Mouse (Mus musculus): ENCODE results near the gene Kcnq5.

The Kcnq5 gene

DNA sequence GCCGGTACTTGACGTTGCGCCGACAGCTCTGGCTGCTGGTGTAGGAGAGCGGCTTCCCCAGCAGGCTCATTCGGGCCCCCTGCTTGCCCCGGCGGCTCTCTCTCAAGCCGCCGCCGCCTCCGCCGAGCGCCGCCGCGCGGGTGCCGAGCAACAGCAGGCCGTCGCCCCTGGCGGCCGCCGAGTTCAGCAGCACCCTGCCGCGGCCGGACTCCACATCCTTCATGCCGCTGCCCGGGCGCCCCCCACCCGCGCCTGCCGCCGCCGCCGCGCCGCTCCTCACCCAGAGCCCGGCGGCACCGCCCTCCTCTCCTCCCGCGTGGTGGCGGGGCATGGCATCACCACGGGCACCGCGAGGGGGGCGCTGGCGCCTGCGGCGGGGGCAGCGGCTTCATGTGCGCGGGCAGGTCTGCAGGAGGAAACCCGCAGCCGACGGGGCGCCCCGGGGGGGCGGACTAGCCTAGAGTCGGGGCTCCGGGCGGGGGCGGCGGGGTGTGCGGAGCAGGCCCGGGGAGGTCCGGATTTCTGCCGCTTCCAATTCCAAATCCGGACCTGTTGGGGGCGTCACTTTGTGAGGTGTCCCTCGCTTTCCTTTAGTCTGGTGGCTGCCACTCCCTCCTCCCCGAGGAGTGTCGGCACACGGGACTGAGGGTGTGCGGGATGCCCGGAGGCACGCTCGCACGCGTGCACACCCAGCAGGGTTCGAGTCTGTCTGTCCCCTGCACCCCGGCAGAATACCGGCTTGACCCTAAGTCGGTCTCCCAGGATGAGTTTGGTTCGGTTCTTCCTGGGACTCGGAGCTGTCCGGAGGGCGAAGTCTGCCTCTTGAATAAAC, at the start of gene Kcnq5:
TSS of gene Kcnq5 (minus strand) at position 692 of the 832 bp plus-strand sequence.
- DNase-seq (ENCODE audit: low read depth, low spot score), result peak; percentile 46

DNA sequence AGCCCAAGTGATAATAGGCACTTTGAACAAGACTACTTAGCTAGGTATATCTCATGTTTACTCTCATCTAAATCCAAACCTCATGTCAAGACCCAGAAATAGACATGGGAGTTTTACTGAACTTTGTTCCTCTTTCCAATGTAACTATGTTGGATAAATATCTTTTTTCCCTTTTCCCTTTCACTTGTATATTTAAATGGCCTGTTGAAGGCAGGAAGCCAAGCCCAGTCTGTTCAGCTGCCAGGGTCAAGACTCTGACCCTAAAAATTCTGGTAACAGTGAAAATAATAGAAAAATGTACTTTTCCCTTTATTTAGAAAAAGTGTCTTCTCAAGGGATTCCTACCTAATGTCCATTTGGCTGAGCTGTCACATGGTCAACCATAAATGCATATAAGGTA, 18.0 kb upstream of the Kcnq5 start:
- DNase-seq (ENCODE audit: low read depth, low spot score), result no peak

DNA sequence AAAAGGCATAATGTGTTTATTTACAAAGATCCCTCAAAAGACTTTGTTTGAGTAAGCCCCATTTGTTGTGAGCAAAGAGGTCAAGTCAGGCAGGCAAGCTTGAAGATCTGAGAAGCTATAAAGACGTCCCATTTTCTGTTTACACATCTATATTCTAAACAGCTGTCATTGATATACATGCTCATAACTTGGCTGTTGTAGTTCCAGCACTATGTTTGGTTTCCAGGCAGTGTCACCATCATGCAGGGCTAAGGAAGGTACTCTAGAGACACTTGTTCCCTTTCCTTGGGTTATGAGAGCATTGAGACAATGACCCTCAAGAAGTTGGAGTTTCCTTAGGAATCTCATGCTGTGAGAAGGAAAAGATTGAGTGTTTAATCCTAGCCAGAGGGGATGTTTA, 17.6 kb upstream of the Kcnq5 start:
- no peak for DNase-seq (ENCODE audit: low read depth, low spot score)

DNA sequence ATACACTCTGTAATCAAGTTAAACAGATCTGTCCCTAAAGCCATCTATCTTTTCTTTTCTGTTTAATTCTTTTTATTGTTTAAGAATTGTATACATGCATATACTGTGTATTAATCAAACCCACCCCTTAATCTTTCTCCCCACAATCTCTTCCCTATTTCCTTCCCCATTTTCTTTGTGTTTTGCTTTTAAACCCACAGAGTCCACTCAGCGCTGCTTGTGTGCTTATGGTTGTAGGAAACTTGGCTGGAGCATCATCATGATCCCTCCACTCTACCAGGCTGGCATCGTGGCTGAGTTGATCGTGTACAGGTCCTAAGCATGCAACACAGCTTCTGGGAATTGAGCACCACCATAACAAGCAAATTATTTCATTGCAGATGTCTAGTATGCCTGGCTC, 12.3 kb upstream of the Kcnq5 start:
- no peak for DNase-seq (ENCODE audit: low read depth, low spot score)

DNA sequence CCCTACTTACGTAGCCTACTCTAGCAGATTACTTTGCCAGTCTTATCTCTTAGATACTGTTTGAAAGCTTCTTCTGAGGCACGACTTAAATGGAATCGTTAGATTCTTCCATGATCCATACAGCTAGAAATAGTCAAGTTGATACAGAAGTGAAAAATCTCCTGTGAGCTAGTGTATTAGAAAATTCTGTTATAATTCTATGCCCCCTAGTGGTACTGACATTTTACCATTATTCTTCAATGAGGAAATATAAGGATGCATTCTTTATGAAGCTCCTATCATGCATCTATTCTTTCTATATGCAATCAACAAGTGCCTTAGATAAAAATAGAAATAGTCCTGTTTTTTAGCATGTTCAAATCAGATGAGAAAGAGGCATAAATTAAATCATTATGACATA, 5.4 kb upstream of the Kcnq5 start:
- DNase-seq (ENCODE audit: low read depth, low spot score), result no peak

DNA sequence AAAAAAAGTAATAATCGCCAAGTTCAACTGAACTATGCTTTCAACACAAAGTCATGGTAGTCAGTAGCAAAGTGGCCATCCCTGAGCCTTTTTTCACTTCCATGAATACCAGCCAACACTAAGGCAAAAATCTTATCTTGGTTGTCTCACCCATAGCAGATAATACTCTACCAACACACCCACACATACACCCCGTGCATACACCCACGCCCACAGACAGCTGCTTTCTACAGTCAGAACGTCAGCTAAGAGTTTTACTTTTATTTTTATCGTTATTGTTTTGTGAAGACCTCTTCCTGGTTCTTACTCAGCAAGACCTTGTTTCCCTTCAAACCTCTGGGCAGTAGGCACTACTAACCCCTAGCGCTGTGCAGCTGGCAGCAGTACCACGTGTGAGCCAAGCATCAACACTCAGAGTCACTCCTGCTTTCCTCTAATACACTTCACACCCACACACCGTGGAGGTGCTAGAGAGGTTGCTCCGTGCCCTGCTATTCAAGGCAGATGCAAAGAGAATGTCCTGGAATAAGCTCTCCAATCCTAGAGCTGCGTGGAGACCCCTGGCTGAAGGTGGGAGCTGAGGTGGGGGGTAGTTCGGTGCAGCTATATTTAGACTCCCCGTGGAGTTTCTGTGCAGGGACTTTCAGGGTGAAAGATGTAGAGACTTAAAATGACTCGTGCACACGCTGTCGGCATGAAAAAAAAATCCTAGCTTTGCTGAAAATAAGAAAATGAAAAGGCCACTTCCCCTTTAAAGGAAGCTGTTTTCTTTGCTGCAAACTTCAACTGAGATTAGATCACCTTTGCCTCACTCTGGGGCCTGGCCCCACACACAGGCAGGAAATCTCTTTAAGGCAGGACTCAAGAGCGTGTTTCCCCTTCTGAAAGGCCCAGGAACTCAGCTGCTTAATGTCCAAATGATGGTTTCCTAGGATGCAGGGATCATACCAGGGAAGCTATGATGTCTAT, 1.4 kb upstream of the Kcnq5 start:
- no peak for DNase-seq (ENCODE audit: low read depth, low spot score)

DNA sequence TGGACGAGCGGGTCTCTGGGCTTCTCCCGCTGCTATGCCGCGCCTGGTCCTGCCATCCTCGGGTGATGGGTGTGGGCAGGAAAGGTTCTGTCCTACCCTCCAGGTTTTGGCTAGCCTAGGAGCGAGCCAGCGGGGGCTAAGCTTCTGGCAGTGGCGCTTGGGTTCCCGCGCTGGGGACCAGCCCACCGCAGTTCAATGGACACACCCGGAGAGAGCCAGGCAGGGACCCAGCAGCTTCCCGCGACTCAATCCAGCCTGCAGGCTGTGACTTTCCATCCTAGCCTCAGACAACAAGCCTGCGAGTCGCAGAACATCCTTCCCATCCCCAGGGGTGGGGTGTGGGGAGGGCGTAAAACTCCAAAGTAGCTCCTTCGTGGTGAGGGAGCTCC, 335 bp upstream of the Kcnq5 start:
- DNase-seq (ENCODE audit: low read depth, low spot score), result no peak

DNA sequence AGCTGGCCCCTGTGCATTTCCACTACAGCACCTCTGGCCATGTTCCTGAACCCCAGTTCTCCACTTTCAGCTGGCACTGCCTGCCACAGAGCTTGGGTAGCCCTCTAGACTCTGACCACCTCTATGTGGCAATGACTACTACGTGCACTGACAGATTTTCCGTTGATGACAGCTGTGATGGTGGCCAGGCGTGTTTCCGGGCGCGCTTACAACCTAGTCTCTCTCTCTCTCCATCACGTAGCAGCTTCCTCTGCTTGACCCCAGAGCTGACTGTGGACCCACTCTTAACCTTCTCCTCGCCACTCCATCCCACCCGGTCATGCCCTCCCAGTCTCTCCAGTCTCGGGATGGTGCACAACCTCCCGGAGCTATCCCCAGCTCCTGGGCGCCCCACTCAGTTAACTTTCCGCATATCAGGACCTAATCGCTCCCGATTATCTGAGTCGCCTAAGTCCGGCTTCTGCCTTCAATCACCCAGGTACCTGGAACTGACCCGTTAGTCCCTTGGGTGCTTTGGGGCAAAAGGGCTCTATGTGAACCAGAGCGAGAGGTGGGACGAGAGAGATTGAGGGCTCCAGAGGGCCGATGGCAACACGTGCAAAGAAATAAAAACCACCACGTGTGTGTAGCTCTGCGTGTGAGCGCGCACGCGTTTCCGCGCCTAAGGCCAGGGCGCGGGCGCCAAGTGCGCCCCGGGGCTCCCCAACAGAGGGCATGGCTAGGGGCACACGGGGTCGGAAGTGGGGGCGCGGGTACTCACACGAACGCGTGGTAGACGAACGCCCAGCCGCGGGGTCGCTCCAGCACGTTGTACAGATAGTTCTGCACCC, 1.1 kb downstream of the Kcnq5 start:
- DNase-seq (ENCODE audit: low read depth, low spot score), result peak; percentile 8

DNA sequence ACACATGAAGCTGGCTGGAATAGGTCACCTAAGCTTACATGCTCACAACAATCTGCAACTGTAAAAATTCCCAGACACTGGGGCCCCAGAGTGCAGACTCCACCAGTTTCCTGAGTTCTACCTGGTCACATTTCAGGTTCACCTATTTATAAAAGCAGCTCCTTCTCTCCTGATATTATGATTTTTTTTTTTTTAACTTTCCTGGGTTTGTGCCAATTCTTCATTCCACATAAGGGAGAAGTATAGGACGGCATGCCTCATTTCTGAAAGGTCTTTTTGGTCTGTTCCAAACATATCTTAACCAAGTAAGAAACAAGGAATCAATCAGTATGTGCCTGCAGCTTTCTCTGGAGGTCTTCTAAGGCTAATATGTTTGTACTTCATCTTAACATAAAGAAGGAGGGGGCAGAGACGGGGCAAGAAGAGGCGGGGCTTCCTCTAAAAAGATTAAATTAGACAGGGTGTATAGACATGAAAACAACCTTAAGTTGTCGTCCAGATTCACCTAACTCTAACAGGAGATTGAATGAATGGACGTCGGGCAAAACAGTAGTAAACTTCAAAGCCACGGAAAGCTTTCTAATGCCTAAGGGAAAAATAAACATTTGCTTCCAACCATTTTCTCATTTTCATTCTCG, 2.0 kb downstream of the Kcnq5 start:
- no peak for DNase-seq (ENCODE audit: low read depth, low spot score)

DNA sequence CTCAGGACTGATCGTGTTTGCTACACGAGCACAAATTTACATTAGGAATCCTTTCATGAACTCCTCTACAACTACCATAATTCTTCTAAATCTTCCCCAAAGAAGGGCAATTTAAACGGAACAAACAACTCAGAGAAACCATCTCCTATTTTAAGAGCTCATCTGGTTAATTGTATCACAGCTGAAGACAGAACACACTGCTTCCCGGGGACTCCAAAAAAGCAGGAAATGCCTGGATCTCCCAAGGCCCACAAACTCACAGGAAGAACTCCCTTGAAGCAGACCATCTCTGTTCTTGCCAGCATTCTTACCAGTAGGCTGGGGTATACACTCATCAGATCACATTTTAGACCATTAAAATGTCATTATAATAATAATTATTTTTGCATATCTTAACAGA, 3.7 kb downstream of the Kcnq5 start:
- no peak for DNase-seq (ENCODE audit: low read depth, low spot score)

DNA sequence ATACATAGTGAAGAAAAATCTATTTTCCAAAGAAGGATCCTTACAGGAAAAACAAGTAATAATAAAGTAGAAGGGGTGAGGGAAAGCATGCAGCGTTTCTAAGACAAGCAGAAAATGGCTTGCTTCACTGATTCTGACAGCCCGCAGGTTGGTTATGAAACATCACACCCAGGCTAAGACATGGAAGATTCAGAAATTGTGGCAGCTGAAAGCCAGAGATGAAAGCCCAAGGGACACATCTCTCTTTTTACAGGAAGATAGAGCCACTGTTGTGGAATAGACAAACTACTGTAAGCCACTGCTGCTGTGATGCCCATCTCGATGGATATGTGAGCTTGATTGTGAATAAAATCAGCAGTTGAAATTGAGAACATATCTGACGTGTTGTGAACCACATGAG, 20.9 kb downstream of the Kcnq5 start:
- DNase-seq (ENCODE audit: low read depth, low spot score), result no peak

DNA sequence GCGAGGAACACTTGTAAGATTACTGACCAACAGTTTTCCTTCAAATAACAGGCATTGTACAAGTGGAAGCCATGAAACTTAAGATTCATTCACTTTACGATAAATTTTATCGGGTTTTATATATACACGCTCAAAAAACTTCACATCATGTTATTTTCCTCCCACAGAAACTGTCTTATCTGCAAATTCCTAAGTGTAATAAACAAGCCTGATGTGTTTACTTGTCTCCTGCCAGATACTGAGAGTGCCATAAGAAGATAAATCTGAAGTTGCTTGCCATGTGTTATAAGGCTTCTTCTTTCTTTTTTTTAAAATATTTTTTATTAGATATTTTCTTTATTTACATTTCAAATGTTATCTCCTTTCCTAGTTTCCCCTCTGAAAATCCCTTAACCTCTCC, 34.6 kb downstream of the Kcnq5 start:
- DNase-seq (ENCODE audit: low read depth, low spot score), result no peak

DNA sequence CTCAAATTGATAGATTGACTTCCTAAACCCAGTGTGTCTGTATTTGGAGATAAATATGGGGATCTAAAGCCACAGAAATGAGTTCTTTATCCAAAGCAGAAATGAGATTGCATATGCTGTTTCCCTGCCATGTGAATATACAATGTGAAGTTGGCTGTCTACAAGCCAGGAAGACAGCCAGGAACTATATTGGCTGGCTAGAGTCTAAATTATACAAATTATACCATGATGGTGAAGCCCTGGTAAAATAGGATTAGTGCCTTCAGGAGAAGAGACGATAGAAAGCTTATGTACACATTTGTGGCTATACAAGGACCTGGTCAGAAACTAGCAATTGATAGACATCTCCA, 38.5 kb downstream of the Kcnq5 start:
- no peak for DNase-seq (ENCODE audit: low read depth, low spot score)

DNA sequence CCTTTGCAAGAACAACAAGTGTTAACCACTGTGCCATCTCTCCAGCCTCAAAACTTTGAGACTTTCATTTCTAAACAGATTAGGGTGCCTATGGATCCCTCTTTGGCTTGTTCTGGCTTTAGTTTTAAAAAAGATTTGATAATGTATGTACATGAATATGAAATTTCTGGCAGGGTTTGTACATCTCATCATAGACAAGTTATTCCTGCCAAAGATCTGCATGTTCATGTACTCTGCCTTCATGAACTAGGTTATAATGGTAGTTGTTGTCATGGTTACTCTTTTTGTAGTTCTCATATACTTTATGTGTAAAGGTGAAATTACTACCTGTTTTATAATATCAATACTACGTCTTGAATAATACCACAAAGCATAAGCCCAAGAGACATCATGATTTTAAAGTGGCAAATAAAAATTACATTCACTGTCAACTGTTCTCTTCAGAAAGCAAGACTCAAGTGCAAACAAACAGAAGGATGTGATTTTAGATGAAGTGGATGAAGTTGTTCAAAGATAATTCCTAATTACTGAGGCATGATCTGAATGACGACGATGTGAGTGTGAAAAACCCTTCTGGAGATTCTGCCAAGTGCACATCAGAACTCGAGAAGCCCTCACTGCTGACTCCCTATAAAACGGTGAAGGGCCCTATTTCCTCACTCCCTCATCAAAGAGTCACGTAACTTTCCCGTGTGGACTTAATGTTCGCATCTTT, 39.0 kb downstream of the Kcnq5 start:
- DNase-seq (ENCODE audit: low read depth, low spot score), result no peak

DNA sequence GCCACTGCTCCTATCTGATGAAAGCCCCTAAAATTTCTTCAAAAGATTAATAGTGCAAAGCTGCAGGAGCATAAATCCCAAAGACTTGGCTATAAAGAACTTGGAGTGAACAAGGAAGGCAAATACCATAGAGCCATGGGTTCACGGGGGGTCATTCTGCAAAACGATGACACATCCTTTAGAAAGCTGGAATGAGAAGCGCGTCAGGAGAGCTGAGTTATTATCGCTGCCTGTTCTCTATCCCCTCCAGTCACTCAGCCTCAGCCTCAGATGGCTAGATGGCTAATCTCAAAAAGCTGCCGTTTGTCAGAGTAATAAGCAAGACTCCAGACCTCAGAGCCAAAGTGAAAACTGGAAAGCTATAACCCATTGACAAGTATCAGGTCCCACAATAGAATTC, 42.5 kb downstream of the Kcnq5 start:
- no peak for DNase-seq (ENCODE audit: low read depth, low spot score)

DNA sequence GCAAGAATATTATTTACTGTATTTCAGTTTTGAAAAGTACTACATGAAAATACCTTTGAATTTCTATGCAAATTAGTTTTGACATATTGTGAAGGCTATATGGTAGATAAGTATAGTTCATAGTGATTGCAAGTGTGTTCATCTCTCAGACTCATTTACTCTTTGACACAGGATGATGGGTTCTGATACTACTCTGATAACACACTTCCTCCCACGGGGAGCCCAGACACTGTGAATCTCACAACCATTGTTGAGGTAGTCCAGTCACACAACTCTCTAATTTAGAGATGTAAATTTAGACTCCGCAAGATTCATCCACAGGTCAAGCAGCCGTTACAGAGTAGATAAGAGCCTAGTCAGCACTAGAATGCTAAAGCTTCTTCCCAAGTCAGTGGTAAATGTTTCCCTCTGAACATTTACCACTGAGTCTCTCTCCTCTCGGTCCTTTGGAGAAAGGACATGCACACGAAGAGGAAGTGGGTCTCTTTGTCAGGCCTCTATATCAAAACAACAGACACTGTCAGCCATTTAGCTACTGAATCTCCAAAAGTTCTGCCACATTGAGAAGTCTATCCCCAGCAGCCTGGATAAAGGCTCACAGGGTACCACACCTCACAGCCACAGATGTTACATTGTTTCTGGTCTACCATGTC, 65.5 kb downstream of the Kcnq5 start:
- DNase-seq (ENCODE audit: low read depth, low spot score), result no peak

DNA sequence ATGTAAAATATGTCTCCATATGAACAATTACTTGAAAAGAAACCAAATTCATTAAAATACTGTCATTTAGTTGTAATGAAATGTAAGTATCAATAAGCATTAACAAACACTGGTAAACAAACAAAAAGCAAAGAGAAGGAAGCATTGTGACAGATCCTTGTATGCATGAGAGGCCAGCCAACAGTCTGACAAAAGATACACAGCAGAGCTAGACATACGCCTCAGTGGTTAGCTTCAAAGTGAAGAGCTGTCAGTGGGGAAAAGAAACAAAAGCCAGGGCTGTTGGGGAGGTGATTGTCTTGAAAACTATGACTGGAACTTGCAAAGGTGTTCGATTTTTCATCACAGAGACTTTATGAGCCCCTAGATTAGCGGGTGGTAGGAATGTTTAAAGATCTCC, 78.0 kb downstream of the Kcnq5 start:
- DNase-seq (ENCODE audit: low read depth, low spot score), result no peak

DNA sequence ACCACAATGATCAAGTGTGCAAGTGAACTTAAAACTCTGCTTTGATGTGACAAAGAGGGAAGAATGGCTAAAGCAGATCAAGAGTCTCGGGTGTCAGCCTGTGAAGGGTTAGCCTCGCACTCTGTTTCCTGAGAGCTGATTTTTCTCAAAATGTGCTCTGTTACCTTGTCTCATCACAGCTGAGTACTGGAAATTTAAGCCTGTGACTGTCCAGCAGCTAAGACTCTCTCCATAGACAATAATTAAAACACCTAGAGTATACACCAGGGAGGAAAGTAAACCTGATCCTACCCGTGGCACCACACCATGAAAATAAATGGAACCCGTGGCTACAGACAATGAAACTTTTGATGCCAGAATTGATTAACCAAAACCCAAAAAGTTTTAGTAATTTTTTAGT, 90.9 kb downstream of the Kcnq5 start:
- no peak for DNase-seq (ENCODE audit: low read depth, low spot score)

DNA sequence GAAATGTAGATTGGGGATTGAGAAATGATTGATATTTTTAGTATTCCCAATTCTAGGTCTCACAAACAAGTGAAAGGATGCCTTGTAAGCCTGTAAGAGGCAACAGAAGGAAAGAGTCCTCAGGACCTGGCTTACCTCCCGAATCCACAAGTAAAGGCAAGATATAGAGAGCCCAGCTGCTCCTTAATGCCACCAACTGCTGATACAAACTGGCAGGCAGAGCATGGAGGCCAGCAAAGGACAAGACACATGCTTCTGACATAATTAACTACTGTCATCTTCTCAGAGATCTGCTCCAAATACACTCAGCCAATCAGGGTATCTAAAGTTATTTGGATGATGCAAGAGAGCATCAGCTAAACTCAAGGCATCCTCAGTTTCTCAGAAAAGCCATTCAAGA, 93.3 kb downstream of the Kcnq5 start:
- DNase-seq (ENCODE audit: low read depth, low spot score), result no peak

DNA sequence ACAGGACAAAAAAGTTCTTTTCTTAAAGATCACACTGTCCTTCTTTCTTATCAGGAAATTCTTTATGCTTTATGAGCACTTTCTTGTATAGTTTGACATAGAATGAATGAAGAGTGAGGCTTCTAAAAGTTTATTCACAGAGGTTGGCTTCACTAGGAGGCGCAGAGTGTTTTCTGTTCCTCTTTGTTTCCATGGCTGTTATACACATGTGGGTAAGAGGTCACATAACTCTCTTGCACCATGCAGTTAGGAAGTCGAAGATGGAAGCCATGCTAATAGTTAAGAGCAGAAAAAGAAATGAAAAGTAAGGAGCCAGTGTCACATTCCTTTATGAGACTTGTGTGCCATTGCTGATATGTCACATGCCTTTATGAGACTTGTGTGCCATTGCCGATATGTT, 105.3 kb downstream of the Kcnq5 start:
- no peak for DNase-seq (ENCODE audit: low read depth, low spot score)
